Mouse (Mus musculus): ENCODE data around the gene A630095E13Rik. TPM values are rescaled to one million over a fixed set of nuclear protein-coding genes. Genes with fewer than 3 reads are reported as not detected.

Gene A630095E13Rik
- polyA plus RNA-seq (2012; rRNA removed) = not detected in 2 replicates

GRCm38 (mm10) chr9:36643276-36643675 is at the start of gene A630095E13Rik:
A630095E13Rik (minus strand) TSS chr9:36643376.

GRCm38 (mm10) chr9:36692920-36693319 is 49.7 kb upstream of the A630095E13Rik start, which contains the start of gene Acrv1:
Acrv1 (plus strand) TSS chr9:36693220.

Other genes starting within 250 kb of the A630095E13Rik start
- gene Gm7257, start 211.5 kb downstream of the A630095E13Rik start, polyA plus RNA-seq (2012; rRNA removed) = not detected in 2 replicates
- not detected in 2 replicates for gene Gm9513, start 167.7 kb downstream of the A630095E13Rik start, polyA plus RNA-seq (2012; rRNA removed)
- not detected in 2 replicates for gene Gm5615, start 101.4 kb downstream of the A630095E13Rik start, polyA plus RNA-seq (2012; rRNA removed)
- not detected in 2 replicates for gene Gm17689, start 60.7 kb downstream of the A630095E13Rik start, polyA plus RNA-seq (2012; rRNA removed)
- not detected in 2 replicates for gene Acrv1, start 49.8 kb upstream of the A630095E13Rik start, polyA plus RNA-seq (2012; rRNA removed)
- 10.2 and 12.0 TPM in 2 replicates for gene Chek1, start 83.7 kb upstream of the A630095E13Rik start, polyA plus RNA-seq (2012; rRNA removed)
- gene Stt3a, start 124.3 kb upstream of the A630095E13Rik start, polyA plus RNA-seq (2012; rRNA removed) = 92.6 and 117 TPM in 2 replicates
- 97.8 and 103 TPM in 2 replicates for gene Ei24, start 154.0 kb upstream of the A630095E13Rik start, polyA plus RNA-seq (2012; rRNA removed)
- gene Fez1, start 178.5 kb upstream of the A630095E13Rik start, polyA plus RNA-seq (2012; rRNA removed) = 308 and 382 TPM in 2 replicates